Mouse (Mus musculus) G1E (cell line): ENCODE measurements around the gene Kcnq1.

Experiments
- CTCF ChIP-seq: IDR thresholded peaks from 2 replicates; pipeline ENCODE4 v1.5.1; 2012; ENCODE audit warnings: low read depth, low read length, inconsistent platforms, mixed read lengths
- GATA1 ChIP-seq: IDR thresholded peaks from 2 replicates; pipeline ENCODE4 v1.6.1; 2012; ENCODE audit warnings: borderline replicate concordance, low read length, inconsistent platforms, mixed read lengths
- POLR2AphosphoS5 ChIP-seq: IDR thresholded peaks from 2 replicates; pipeline ENCODE4 v1.6.1; 2012; ENCODE audit warnings: low read depth, low read length, inconsistent platforms; ENCODE audit not compliant: insufficient replicate concordance
- TAL1 ChIP-seq: conservative IDR thresholded peaks from 2 replicates; pipeline ENCODE4 v1.6.1; 2012; ENCODE audit warnings: low read depth, low read length, inconsistent platforms, mixed read lengths

- TF ChIP-seq CTCF (peak; percentile 60), GATA1 (no peak), POLR2AphosphoS5 (no peak), TAL1 (no peak)
Observed at GRCm38 (mm10) chr7:143094592-143095553, 11.3 kb upstream of the Kcnq1 start, which contains the start of gene Trpm5.
